Mouse (Mus musculus) CH12.LX (cell line): ENCODE measurements around the gene Meis2.

Experiments
- CTCF ChIP-seq, 2 experiments: IDR thresholded peaks in 1 of 2; conservative IDR thresholded peaks in 1 of 2; 2 replicates each; pipeline ENCODE4 v1.5.1; 2011 to 2012; ENCODE audit warnings: low read depth in 2 of 2, low read length in 2 of 2, improper control_type of control experiment in 1 of 2, inconsistent platforms in 1 of 2, mild to moderate bottlenecking in 1 of 2, moderate library complexity in 1 of 2
- GABPA ChIP-seq: IDR thresholded peaks from 2 replicates; pipeline ENCODE4 v1.6.1; 2012; ENCODE audit warnings: low read depth, low read length, improper control_type of control experiment, inconsistent platforms; ENCODE audit not compliant: insufficient replicate concordance
- HCFC1 ChIP-seq: IDR thresholded peaks from 2 replicates; pipeline ENCODE4 v1.6.1; 2012; ENCODE audit warnings: low read depth, mild to moderate bottlenecking, inconsistent platforms, low read length, improper control_type of control experiment
- MAX ChIP-seq: IDR thresholded peaks from 2 replicates; pipeline ENCODE4 v1.6.1; 2011; ENCODE audit warnings: low read length, improper control_type of control experiment
- MAZ ChIP-seq: IDR thresholded peaks from 2 replicates; pipeline ENCODE4 v1.6.1; 2012; ENCODE audit warnings: low read depth, mild to moderate bottlenecking, inconsistent platforms, low read length, improper control_type of control experiment, moderate library complexity
- POLR2A ChIP-seq: IDR thresholded peaks from 2 replicates; pipeline ENCODE4 v1.6.1; 2011; ENCODE audit warnings: low read depth, mild to moderate bottlenecking, improper control_type of control experiment, low read length
- RAD21 ChIP-seq: IDR thresholded peaks from 2 replicates; pipeline ENCODE4 v1.6.1; 2011; ENCODE audit warnings: low read depth, mild to moderate bottlenecking, low read length, improper control_type of control experiment, moderate library complexity
- SMC3 ChIP-seq: IDR thresholded peaks from 2 replicates; pipeline ENCODE4 v1.6.1; 2011; ENCODE audit warnings: low read depth, low read length, improper control_type of control experiment
- ZC3H11A ChIP-seq: IDR thresholded peaks from 2 replicates; pipeline ENCODE4 v1.6.1; 2012; ENCODE audit warnings: low read depth, mild to moderate bottlenecking, inconsistent platforms, low read length, improper control_type of control experiment
- ZMIZ1 ChIP-seq: IDR thresholded peaks from 2 replicates; pipeline ENCODE4 v1.6.1; 2012; ENCODE audit warnings: low read depth, mild to moderate bottlenecking, inconsistent platforms, low read length, improper control_type of control experiment
- ZNF384 ChIP-seq: IDR thresholded peaks from 2 replicates; pipeline ENCODE4 v1.6.1; 2012; ENCODE audit warnings: low read depth, low read length, improper control_type of control experiment, inconsistent platforms

DNA sequence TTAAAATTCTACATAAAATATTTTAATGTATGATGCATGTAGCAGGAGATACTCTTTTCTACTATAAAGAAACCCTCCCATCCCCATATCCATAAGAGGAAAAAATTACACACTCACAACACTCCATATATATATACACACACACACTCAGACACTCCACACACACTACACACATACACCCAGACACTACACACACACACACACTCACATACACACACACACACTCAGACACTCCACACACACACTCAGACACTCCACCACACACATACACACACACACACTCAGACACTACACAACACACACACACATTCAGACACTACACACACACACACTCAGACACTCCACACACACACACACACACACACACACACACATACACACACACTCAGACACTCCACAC lies 85.1 kb downstream of the Meis2 start:
- TF ChIP-seq RAD21: no peak
- TF ChIP-seq ZNF384: no peak
- TF ChIP-seq POLR2A: no peak
- TF ChIP-seq CTCF (conservative IDR thresholded peaks at IDR 0.05 in 1 of 2, IDR thresholded peaks at IDR 0.05 in 1 of 2; ENCODE audit: low read depth in 2 of 2, low read length in 2 of 2): no peak
- TF ChIP-seq ZC3H11A: no peak
- no peak for TF ChIP-seq GABPA
- no peak for TF ChIP-seq ZMIZ1
- TF ChIP-seq MAX: no peak
- TF ChIP-seq HCFC1: no peak
- TF ChIP-seq MAZ: no peak
- TF ChIP-seq SMC3: no peak
